Mouse (Mus musculus): Measurements from ENCODE around the gene Ticam1. TPM values are rescaled to one million over a fixed set of nuclear protein-coding genes. Genes with fewer than 3 reads are reported as not detected.

The Ticam1 gene
- 5.5 and 5.7 TPM in 2 replicates for polyA plus RNA-seq (2015; fragmentation: Nextera tagmentation; extraction: Ambion mirVana)

- H3K27ac ChIP-seq (ENCODE audit: low read length): peak within 1 kb of the TSS; percentile 89
- H3K4me2 ChIP-seq (ENCODE audit: low read depth, low read length): peak within 1 kb of the TSS; percentile 70
- H3K4me1 ChIP-seq (replicated peaks; ENCODE audit: control insufficient read depth, insufficient read depth, low read length): peaks cover 26% of the 10 kb centered on the region
- H3K9ac ChIP-seq (ENCODE audit: low read length): peak within 1 kb of the TSS; percentile 83
- H3K4me3 ChIP-seq (ENCODE audit: low read length): peak within 1 kb of the TSS; percentile 69
- under 1% methylated on average over 21 of the region's 21 CpGs for WGBS
- H3K36me3 ChIP-seq (ENCODE audit: control insufficient read depth, insufficient read depth, low read length): peaks cover 18% of the 10 kb centered on the region
- ATAC-seq (ENCODE audit: low read depth): peak; percentile 96
- no peaks in the 10 kb centered on the region for H3K9me3 ChIP-seq (ENCODE audit: control insufficient read depth, low read length)
- no peaks in the 10 kb centered on the region for H3K27me3 ChIP-seq (ENCODE audit: control insufficient read depth, insufficient read depth, low read depth, low read length)
Measured at GRCm38 (mm10) chr17:56276643-56277566, at the start of gene Ticam1. Ticam1 (minus strand) TSS chr17:56276786.

GRCm38 (mm10) chr17:56325450-56326152 is 49.0 kb upstream of the Ticam1 start, which contains the start of gene Kdm4b:
Kdm4b (plus strand) TSS chr17:56326062.
- ATAC-seq (ENCODE audit: low read depth): peak; percentile 99
- H3K4me3 ChIP-seq (ENCODE audit: low read length): peak within 1 kb of the TSS; percentile 68
- H3K4me2 ChIP-seq (ENCODE audit: low read depth, low read length): peak within 1 kb of the TSS; percentile 92
- peak within 1 kb of the TSS; percentile 90 for H3K27ac ChIP-seq (ENCODE audit: low read length)
- no peaks in the 10 kb centered on the region for H3K27me3 ChIP-seq (ENCODE audit: control insufficient read depth, insufficient read depth, low read depth, low read length)
- peaks cover 12% of the 10 kb centered on the region for H3K4me1 ChIP-seq (replicated peaks; ENCODE audit: control insufficient read depth, insufficient read depth, low read length)
- H3K9me3 ChIP-seq (ENCODE audit: control insufficient read depth, low read length): no peaks in the 10 kb centered on the region
- peak within 1 kb of the TSS; percentile 77 for H3K9ac ChIP-seq (ENCODE audit: low read length)
- peaks cover 17% of the 10 kb centered on the region for H3K36me3 ChIP-seq (ENCODE audit: control insufficient read depth, insufficient read depth, low read length)
- under 1% methylated on average over 57 of the region's 57 CpGs for WGBS

- 53% methylated on average over 3 of the region's 3 CpGs for WGBS
- no peak for ATAC-seq (ENCODE audit: low read depth)
- no peaks in the 10 kb centered on the region for H3K9me3 ChIP-seq (ENCODE audit: control insufficient read depth, low read length)
- no peaks in the 10 kb centered on the region for H3K27me3 ChIP-seq (ENCODE audit: control insufficient read depth, insufficient read depth, low read depth, low read length)
- peaks cover 21% of the 10 kb centered on the region for H3K36me3 ChIP-seq (ENCODE audit: control insufficient read depth, insufficient read depth, low read length)
- no peak overlapping the region for H3K4me3 ChIP-seq (ENCODE audit: low read length)
- no peak overlapping the region for H3K9ac ChIP-seq (ENCODE audit: low read length)
- peaks cover 12% of the 10 kb centered on the region for H3K4me1 ChIP-seq (replicated peaks; ENCODE audit: control insufficient read depth, insufficient read depth, low read length)
- H3K27ac ChIP-seq (ENCODE audit: low read length): no peak overlapping the region
- H3K4me2 ChIP-seq (ENCODE audit: low read depth, low read length): no peak overlapping the region
Measured at GRCm38 (mm10) chr17:56324419-56324818, 47.8 kb upstream of the Ticam1 start.

GRCm38 (mm10) chr17:56309191-56309945 is 32.8 kb upstream of the Ticam1 start:
- no peak overlapping the region for H3K9ac ChIP-seq (ENCODE audit: low read length)
- no peaks in the 10 kb centered on the region for H3K9me3 ChIP-seq (ENCODE audit: control insufficient read depth, low read length)
- 71% methylated on average over 15 of the region's 15 CpGs for WGBS
- peaks cover 44% of the 10 kb centered on the region for H3K36me3 ChIP-seq (ENCODE audit: control insufficient read depth, insufficient read depth, low read length)
- H3K4me1 ChIP-seq (replicated peaks; ENCODE audit: control insufficient read depth, insufficient read depth, low read length): peaks cover 33% of the 10 kb centered on the region
- ATAC-seq (ENCODE audit: low read depth): 0 out of 2 replicates have a peak, but pooled peaks have one; percentile 6
- H3K4me3 ChIP-seq (ENCODE audit: low read length): no peak overlapping the region
- no peaks in the 10 kb centered on the region for H3K27me3 ChIP-seq (ENCODE audit: control insufficient read depth, insufficient read depth, low read depth, low read length)
- no peak overlapping the region for H3K4me2 ChIP-seq (ENCODE audit: low read depth, low read length)
- no peak overlapping the region for H3K27ac ChIP-seq (ENCODE audit: low read length)

- no peak for ATAC-seq (ENCODE audit: low read depth)
- Histone ChIP-seq H3K9ac (ENCODE audit: low read length) (peak overlapping the region; percentile 49), H3K36me3 (ENCODE audit: control insufficient read depth, insufficient read depth, low read length) (peaks cover 35% of the 10 kb centered on the region), H3K4me1 (replicated peaks; ENCODE audit: control insufficient read depth, insufficient read depth, low read length) (peaks cover 33% of the 10 kb centered on the region), H3K9me3 (ENCODE audit: control insufficient read depth, low read length) (no peaks in the 10 kb centered on the region), H3K27ac (ENCODE audit: low read length) (peak overlapping the region; percentile 56), H3K4me3 (ENCODE audit: low read length) (no peak overlapping the region), H3K4me2 (ENCODE audit: low read depth, low read length) (0 out of 2 replicates have a peak overlapping the region, but pooled peaks have one; percentile 22), H3K27me3 (ENCODE audit: control insufficient read depth, insufficient read depth, low read depth, low read length) (no peaks in the 10 kb centered on the region)
- 47% methylated on average over 6 of the region's 6 CpGs for WGBS
Measured at GRCm38 (mm10) chr17:56308088-56308487, 31.5 kb upstream of the Ticam1 start.

GRCm38 (mm10) chr17:56305826-56306225 is 29.2 kb upstream of the Ticam1 start:
- peak overlapping the region; percentile 57; the same call in 1 of the 2 replicates for H3K27ac ChIP-seq (ENCODE audit: low read length)
- H3K4me2 ChIP-seq (ENCODE audit: low read depth, low read length): peak overlapping the region; percentile 98
- H3K9ac ChIP-seq (ENCODE audit: low read length): peak overlapping the region; percentile 75
- peaks cover 41% of the 10 kb centered on the region for H3K4me1 ChIP-seq (replicated peaks; ENCODE audit: control insufficient read depth, insufficient read depth, low read length)
- 48% methylated on average over 8 of the region's 8 CpGs for WGBS
- ATAC-seq (ENCODE audit: low read depth): no peak
- H3K36me3 ChIP-seq (ENCODE audit: control insufficient read depth, insufficient read depth, low read length): peaks cover 22% of the 10 kb centered on the region
- peak overlapping the region; percentile 90 for H3K4me3 ChIP-seq (ENCODE audit: low read length)
- no peaks in the 10 kb centered on the region for H3K27me3 ChIP-seq (ENCODE audit: control insufficient read depth, insufficient read depth, low read depth, low read length)
- H3K9me3 ChIP-seq (ENCODE audit: control insufficient read depth, low read length): no peaks in the 10 kb centered on the region

GRCm38 (mm10) chr17:56305156-56305555 is 28.6 kb upstream of the Ticam1 start:
- 17% methylated on average over 9 of the region's 9 CpGs for WGBS
- peak overlapping the region; percentile 57 for H3K27ac ChIP-seq (ENCODE audit: low read length)
- no peak for ATAC-seq (ENCODE audit: low read depth)
- H3K27me3 ChIP-seq (ENCODE audit: control insufficient read depth, insufficient read depth, low read depth, low read length): no peaks in the 10 kb centered on the region
- no peaks in the 10 kb centered on the region for H3K9me3 ChIP-seq (ENCODE audit: control insufficient read depth, low read length)
- H3K4me3 ChIP-seq (ENCODE audit: low read length): peak overlapping the region; percentile 90
- peaks cover 16% of the 10 kb centered on the region for H3K36me3 ChIP-seq (ENCODE audit: control insufficient read depth, insufficient read depth, low read length)
- H3K4me2 ChIP-seq (ENCODE audit: low read depth, low read length): peak overlapping the region; percentile 98
- H3K4me1 ChIP-seq (replicated peaks; ENCODE audit: control insufficient read depth, insufficient read depth, low read length): peaks cover 41% of the 10 kb centered on the region
- H3K9ac ChIP-seq (ENCODE audit: low read length): peak overlapping the region; percentile 75

GRCm38 (mm10) chr17:56304718-56305117 is 28.1 kb upstream of the Ticam1 start:
- Histone ChIP-seq H3K4me2 (ENCODE audit: low read depth, low read length) (peak overlapping the region; percentile 98), H3K36me3 (ENCODE audit: control insufficient read depth, insufficient read depth, low read length) (peaks cover 13% of the 10 kb centered on the region), H3K4me1 (replicated peaks; ENCODE audit: control insufficient read depth, insufficient read depth, low read length) (peaks cover 41% of the 10 kb centered on the region), H3K4me3 (ENCODE audit: low read length) (peak overlapping the region; percentile 90), H3K27me3 (ENCODE audit: control insufficient read depth, insufficient read depth, low read depth, low read length) (no peaks in the 10 kb centered on the region), H3K9ac (ENCODE audit: low read length) (peak overlapping the region; percentile 75), H3K9me3 (ENCODE audit: control insufficient read depth, low read length) (no peaks in the 10 kb centered on the region), H3K27ac (ENCODE audit: low read length) (peak overlapping the region; percentile 57; the same call in 1 of the 2 replicates)
- ATAC-seq (ENCODE audit: low read depth): no peak
- 4% methylated on average over 11 of the region's 11 CpGs for WGBS
